Comparison of ENCODE assay signal across 10 mouse cellular contexts in genomic region chr16:73096091-73097083, GRCm38 (mm10).
DNase-seq lines count a peak whose midpoint lies in the region; ATAC-seq lines count a peak whose summit lies in the region.
"Had no signal": no experiment of that assay in that cellular context is flagged by ENCODE, and none has a peak within 500 bp of the region (broad histone marks: within the 10 kb centered on the region; RNA-seq: fewer than 3 reads in every experiment).

No protein-coding gene starts in this region.

- WGBS in hindbrain, embryonic 12.5 days = 3% methylated on average over 8 of the region's 8 CpGs
- 6% methylated on average over 8 of the region's 8 CpGs for WGBS in midbrain, embryonic 11.5 days

- no peak overlapping the region for H3K4me3 ChIP-seq in hindbrain, embryonic 12.5 days
- no peak overlapping the region for H3K4me3 ChIP-seq in midbrain, embryonic 11.5 days (ENCODE audit: low read depth, low read length)
- H3K4me3 ChIP-seq: liver, embryonic 13.5 days had no signal

- H3K9ac ChIP-seq in hindbrain, embryonic 12.5 days = no peak overlapping the region
- H3K9ac ChIP-seq in midbrain, embryonic 11.5 days (ENCODE audit: low read length) = no peak overlapping the region
- H3K9ac ChIP-seq: liver, embryonic 13.5 days had no signal

- H3K36me3 ChIP-seq in hindbrain, embryonic 12.5 days = no peaks in the 10 kb centered on the region
- no peaks in the 10 kb centered on the region for H3K36me3 ChIP-seq in midbrain, embryonic 11.5 days (ENCODE audit: control insufficient read depth, insufficient read depth, low read length)
- H3K36me3 ChIP-seq: liver, embryonic 13.5 days had no signal

- peak overlapping the region; percentile 31 for H3K4me2 ChIP-seq in hindbrain, embryonic 12.5 days (replicated peaks)
- peak overlapping the region; percentile 14; the same call in 1 of the 2 replicates for H3K4me2 ChIP-seq in midbrain, embryonic 11.5 days
- H3K4me2 ChIP-seq: liver, embryonic 13.5 days had no signal

- H3K27me3 ChIP-seq in hindbrain, embryonic 12.5 days = no peaks in the 10 kb centered on the region
- no peaks in the 10 kb centered on the region for H3K27me3 ChIP-seq in midbrain, embryonic 11.5 days (ENCODE audit: control insufficient read depth, insufficient read depth, low read length)
- H3K27me3 ChIP-seq: liver, embryonic 13.5 days had no signal

- peak; percentile 3 for DNase-seq in adrenal gland, adult 8-10 months
- DNase-seq in adrenal gland, postnatal 10 days = no peak
- peak; percentile 52 for DNase-seq in WW6 (ENCODE audit: low read depth, low spot score)
- DNase-seq in midbrain, embryonic 11.5 days (ENCODE audit: low spot score, missing footprints) = no peak
- DNase-seq in testis, postnatal 10 days (ENCODE audit: low spot score) = no peak
- no peak for DNase-seq in frontal cortex, postnatal 36 days (ENCODE audit: low spot score in 2 of 2)
- no peak for DNase-seq in lung, postnatal 14 days
- DNase-seq: cerebellum, adult 11-12 months; liver, embryonic 13.5 days had no signal

- H3K4me1 ChIP-seq in hindbrain, embryonic 12.5 days = peaks cover 21% of the 10 kb centered on the region
- H3K4me1 ChIP-seq in midbrain, embryonic 11.5 days (ENCODE audit: control insufficient read depth, insufficient read depth, low read length) = peaks cover 7% of the 10 kb centered on the region
- H3K4me1 ChIP-seq: liver, embryonic 13.5 days had no signal

- no peak for ATAC-seq in hindbrain, embryonic 12.5 days (ENCODE audit: low FRiP score)
- ATAC-seq in midbrain, embryonic 11.5 days (ENCODE audit: low FRiP score) = peak; percentile 67

- no peaks in the 10 kb centered on the region for H3K9me3 ChIP-seq in hindbrain, embryonic 12.5 days (replicated peaks)
- no peaks in the 10 kb centered on the region for H3K9me3 ChIP-seq in midbrain, embryonic 11.5 days (ENCODE audit: control insufficient read depth, low read length)
- H3K9me3 ChIP-seq: liver, embryonic 13.5 days had no signal

- H3K27ac ChIP-seq in hindbrain, embryonic 12.5 days = no peak overlapping the region
- no peak overlapping the region for H3K27ac ChIP-seq in midbrain, embryonic 11.5 days (ENCODE audit: low read depth, low read length)
- H3K27ac ChIP-seq: liver, embryonic 13.5 days had no signal

Comparison
In these comparisons a context has a peak if more than half of its experiments do, and no peak if none do; other contexts are left out.
1. DNase-seq: peak in adrenal gland, adult 8-10 months (single experiment) and WW6 (single experiment); none in adrenal gland, postnatal 10 days (single experiment), midbrain, embryonic 11.5 days (single experiment), testis, postnatal 10 days (single experiment), frontal cortex, postnatal 36 days (0 of 2) and lung, postnatal 14 days (single experiment).